Mouse (Mus musculus) brown adipose tissue, adult 24 weeks (tissue): ENCODE data around the gene Ppil2. TPM values are rescaled to one million over a fixed set of nuclear protein-coding genes. Genes with fewer than 3 reads are reported as not detected.

Experiments used
- H3K27ac ChIP-seq: fragments of 200-500 bp; replicated peaks from 2 replicates; pipeline ENCODE4 v1.5.1; 2012; ENCODE audit warnings: low read depth, mild to moderate bottlenecking, low read length
- H3K4me1 ChIP-seq: fragments of 200-500 bp; 2 replicates; pipeline ENCODE4 v1.6.1; 2012; ENCODE audit warnings: low read length, mixed read lengths; ENCODE audit not compliant: control insufficient read depth, insufficient read depth, insufficient read length
- H3K4me3 ChIP-seq: fragments of 200-500 bp; 2 replicates; pipeline ENCODE4 v1.5.1; 2012; ENCODE audit warnings: low read depth, mild to moderate bottlenecking, low read length, moderate library complexity; ENCODE audit not compliant: insufficient read depth
- polyA plus RNA-seq: library from polyadenylated mRNA; stranded (reverse); fragments of >200 nt; gene quantifications from 2 replicates; pipeline ENCODE4 v1.2.4, GENCODE M21; 2012; ENCODE audit not compliant: missing spikeins, insufficient read depth, insufficient read length

Gene Ppil2
- polyA plus RNA-seq, 1 experiment: 51.7 TPM

DNA sequence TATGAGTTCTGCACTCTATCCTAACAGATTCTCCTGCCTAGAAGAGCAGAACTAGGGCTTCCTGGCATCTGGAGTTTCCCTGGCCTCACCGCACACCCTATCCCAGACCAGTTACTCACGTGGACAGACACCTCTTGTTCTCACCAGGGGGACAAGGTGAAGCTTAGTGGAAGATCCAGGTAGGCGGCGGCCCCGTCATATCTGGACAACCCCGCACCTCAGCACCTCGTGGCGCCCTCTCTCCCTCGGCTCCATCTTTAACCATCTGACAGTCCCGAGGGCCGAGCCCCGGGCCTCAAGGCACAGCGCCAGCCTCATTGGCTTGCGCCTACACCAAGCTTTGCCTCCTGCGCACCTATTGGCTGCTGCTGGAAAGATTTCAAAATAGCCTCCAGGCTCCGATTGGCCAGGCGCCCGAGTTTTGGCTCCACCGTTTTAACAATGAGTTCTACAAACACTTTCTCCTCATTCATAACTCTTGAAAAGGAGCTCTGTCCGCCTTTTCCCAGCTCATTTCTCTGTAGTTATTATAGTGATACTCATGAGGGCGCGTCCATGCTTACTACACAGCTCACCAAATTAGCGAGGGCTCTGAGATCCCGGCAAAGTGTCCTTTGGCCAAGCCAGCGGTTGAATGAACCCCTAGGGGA is 13.9 kb upstream of the Ppil2 start, which contains the start of gene 2610318N02Rik:
Gene 2610318N02Rik, minus strand, starts transcription at position 297 of the 650 bp plus-strand sequence.
- 0 out of 2 replicates have a peak within 1 kb of the TSS, but pooled peaks have one; percentile 19 for H3K4me3 ChIP-seq
- H3K4me1 ChIP-seq: no peaks in the 10 kb centered on the region
- no peak within 1 kb of the TSS for H3K27ac ChIP-seq

DNA sequence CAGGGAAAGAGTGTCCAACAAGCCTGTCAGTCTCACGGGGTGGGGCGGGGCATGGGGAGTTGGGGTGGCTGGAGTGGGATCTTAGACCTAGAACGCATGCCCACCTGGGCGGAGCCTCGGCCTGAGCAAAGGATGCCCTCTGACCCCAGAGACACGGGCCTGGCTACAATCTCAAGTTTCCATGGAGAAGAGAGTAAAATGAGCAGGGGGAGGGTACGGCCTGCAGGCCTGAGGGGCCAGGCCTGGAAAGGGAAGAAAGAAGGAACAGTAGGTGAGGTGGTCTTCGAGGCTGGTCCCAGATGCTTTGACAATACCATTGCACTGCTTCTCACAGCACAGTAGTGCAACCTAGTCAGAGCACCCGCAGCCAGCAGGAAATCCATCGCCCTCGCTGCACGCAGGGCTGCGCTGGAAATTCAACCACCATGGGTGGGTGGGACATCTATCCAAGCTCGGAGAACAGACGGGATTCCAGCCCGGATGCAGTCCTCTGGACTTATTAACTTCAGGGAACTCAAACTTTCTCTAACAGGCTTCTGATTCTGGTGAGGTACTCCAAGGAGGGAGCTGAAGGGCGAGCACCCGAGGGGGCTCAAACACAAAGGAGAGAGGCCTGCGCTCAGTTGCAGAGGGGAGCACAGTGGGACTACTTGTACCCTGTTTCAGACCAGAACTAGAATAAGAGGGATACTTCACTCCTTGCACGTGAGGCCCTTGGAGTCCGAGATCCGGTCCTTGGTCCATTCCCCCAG is 13.2 kb upstream of the Ppil2 start:
- H3K4me1 ChIP-seq: no peaks in the 10 kb centered on the region
- 0 out of 2 replicates have a peak overlapping the region, but pooled peaks have one; percentile 5 for H3K4me3 ChIP-seq
- no peak overlapping the region for H3K27ac ChIP-seq

DNA sequence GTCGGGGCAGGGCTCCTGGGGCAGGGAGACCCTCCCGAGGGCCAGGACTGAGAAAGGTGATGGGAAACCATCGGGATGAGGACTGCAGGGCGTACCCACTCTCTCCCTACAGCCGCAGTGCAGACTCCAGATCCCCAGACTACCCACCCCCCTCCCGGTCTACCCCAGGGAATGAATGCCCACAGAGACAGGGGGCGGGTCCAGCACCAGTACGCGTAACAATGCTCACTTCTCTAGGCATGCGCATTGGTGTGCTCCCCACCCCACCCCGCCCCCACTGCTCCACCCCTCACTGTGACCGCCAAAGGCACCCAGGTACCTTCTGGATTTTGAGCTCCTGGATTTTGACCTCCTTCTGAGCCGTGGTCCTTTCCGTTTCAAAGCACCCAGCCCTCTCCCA is 10.5 kb upstream of the Ppil2 start:
- no peaks in the 10 kb centered on the region for H3K4me1 ChIP-seq
- H3K4me3 ChIP-seq: no peak overlapping the region
- H3K27ac ChIP-seq: no peak overlapping the region

DNA sequence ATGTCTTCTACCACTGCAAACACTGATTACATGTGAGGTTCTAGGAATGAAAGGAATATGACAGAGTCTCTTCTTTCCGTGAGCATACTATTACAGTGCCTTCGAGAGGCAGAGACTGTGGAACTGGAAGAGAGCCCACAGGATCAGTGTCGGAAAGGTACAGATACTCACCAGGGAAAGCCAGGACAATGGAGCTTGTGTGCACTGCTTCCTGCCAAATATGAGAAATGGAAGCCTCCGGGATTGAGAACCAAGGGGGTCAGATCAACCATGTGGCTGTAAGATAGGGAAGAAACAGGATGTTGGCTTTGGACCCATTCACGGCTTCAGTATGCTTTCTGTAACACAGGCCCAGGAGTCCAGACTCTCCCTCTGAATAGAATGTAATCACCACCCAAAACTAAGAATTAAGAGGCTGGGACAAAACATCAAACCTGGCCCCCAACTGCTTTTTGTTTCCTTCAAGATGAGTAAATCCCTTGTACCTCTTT is 6.3 kb upstream of the Ppil2 start:
- H3K27ac ChIP-seq: no peak overlapping the region
- no peaks in the 10 kb centered on the region for H3K4me1 ChIP-seq
- no peak overlapping the region for H3K4me3 ChIP-seq

DNA sequence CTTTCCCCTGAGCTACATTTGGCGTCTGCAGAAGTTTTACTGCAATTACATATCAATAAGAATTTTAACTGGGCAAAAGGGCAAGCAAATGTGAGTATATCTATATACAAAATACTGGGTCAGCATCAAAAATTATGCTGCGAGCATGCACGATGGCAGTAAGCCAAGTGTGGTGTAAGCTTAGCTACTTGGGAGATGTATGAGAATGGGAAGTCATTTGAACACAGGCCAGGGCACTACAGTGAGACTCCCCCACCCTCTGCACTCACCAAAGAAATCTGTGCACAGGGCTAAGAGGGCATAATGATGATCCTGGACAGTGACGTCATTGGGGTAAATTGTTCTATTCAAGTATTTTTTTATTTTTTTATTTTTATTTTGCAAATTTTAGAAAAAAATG is 6.5 kb downstream of the Ppil2 start:
- H3K27ac ChIP-seq: no peak overlapping the region
- H3K4me1 ChIP-seq: no peaks in the 10 kb centered on the region; the same call in 1 of the 2 replicates

DNA sequence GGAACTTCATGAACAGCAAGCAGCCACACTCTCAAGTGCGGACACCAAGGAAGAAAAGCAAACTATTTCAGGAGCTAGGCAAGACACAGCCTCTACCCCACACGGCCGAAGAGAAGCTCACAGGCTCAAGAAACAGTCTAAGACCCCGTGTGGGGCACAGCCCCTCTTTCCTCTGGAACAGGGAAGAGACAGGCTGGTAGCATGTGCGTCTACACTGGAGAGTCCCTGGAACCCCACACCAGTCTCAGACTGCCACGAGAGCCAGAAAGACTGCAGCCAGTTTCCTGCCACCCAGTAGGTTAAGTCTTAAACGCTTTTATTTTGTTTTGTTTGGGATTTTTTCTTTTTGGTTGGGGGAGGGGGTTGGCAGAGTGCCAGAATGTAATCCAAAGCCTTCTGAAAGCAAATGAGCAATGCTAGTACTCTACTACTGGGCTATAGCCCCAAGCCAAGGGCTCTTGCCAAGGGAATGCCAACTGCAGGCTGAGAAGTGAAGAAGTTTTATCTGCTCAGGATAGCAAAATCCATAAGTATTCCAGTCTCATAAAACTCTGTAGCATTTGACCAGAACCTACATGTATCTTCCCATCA is 8.3 kb downstream of the Ppil2 start:
- Histone ChIP-seq H3K27ac (no peak overlapping the region), H3K4me3 (no peak overlapping the region), H3K4me1 (no peaks in the 10 kb centered on the region; the same call in 1 of the 2 replicates)

More for the DNA sequence above, 6.5 kb downstream of the Ppil2 start:
- H3K4me3 ChIP-seq: no peak overlapping the region

DNA sequence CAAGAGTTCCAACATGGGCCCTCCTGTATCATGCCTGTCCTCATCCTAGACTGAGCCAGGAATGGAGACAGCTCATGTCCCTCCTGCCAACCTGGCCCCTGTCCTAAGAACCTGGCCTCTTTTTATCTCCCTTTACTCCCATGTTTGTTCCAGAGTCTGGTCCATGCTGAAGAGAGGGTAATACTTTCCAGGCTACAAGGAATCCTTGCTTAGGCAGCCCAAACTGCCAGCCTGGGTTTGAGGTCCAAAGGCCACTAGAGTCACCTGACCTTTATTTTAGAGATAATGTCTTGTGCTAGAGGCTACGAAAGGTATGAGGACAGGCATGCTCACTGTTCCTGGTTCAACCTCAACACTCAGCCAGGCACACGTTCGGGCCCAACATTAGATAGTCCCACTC is 14.1 kb downstream of the Ppil2 start:
- no peak overlapping the region for H3K4me3 ChIP-seq
- no peak overlapping the region for H3K27ac ChIP-seq
- no peaks in the 10 kb centered on the region for H3K4me1 ChIP-seq

DNA sequence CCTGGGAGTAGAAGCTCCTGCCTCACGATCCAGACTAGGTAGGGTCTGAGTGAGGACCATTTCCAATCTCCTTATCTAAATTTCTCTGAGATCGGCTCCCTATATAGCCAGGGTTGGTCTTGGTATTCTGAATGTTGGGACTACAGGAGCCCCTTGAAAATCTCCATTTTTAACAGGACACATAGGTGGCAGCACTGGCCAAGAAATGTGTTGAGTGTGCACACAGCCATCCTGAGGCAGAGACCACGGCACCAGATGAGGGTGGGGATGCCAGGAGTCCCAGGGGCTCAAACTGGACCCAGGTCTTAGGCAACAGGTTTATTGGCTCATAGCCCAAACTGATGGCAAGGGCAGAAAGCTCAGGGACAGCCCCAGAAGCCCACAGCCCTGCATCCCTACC is 22.7 kb downstream of the Ppil2 start:
- no peak overlapping the region for H3K4me3 ChIP-seq
- H3K4me1 ChIP-seq: no peaks in the 10 kb centered on the region
- H3K27ac ChIP-seq: no peak overlapping the region

DNA sequence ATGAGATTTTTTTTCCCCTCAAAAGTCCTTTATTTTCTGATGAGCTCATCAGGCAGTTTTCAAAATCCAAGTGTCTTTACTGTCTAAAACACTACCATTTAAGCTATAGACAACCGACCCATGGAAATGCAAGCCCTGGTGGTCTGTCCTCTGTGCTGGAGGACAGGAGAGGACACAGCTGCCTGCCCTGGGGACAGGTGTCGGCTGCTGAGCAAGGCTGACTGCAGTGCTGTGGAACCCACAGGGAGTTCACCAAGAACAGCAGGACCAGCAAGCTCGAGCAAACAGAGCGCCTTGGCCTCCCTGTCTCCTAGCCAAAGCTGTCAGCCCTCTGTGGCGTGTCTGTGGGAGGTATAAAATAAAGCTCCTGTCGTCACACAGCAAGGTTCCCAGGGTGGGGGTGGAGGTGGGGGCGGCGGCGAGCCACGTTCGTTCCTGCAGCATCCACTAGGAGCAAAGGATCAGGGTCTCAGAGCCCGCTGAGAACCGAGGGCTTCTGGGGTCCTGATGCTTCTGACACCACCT is 24.3 kb downstream of the Ppil2 start:
- Histone ChIP-seq H3K4me3 (no peak overlapping the region), H3K4me1 (no peaks in the 10 kb centered on the region), H3K27ac (no peak overlapping the region)

DNA sequence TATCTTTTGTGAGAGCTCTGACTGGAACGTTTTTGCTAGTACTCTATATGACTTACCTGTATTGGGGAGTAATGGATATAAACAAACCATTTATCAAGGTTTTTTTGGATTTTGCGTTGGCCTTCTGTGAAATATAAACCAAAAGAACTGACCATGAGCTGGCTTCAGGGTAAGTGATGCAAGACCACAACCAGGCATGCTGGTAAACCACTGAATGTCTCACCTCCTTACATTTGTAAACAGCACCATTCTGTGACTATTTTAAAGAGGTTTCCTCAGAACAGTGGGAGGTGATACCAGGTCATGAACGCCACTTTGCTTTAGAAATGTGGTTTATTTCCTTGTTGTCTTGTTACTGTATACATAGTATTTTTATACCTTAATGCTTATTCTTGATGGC is 24.8 kb downstream of the Ppil2 start:
- no peak overlapping the region for H3K4me3 ChIP-seq
- no peak overlapping the region for H3K27ac ChIP-seq
- H3K4me1 ChIP-seq: no peaks in the 10 kb centered on the region

DNA sequence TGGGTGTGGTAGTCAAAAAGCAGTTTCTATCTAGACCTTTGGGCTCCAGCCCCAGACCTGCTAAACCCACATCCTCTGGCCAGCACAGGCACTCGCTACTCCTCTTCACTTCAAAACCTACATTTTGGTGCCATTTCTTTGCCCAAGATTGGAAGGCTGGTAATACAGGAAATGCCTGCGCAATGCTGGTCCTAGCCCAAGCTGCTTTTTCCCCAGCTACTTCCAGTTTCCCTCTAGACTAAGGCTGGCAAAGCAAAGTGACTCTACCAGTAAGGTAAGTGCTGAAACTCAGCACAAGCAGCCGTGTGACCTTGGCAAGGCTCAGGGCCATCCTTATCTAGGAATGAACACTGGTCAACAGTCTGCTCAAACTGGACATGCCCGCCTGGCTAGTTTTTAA is 25.4 kb downstream of the Ppil2 start:
- H3K4me3 ChIP-seq: no peak overlapping the region
- no peak overlapping the region for H3K27ac ChIP-seq
- H3K4me1 ChIP-seq: no peaks in the 10 kb centered on the region

DNA sequence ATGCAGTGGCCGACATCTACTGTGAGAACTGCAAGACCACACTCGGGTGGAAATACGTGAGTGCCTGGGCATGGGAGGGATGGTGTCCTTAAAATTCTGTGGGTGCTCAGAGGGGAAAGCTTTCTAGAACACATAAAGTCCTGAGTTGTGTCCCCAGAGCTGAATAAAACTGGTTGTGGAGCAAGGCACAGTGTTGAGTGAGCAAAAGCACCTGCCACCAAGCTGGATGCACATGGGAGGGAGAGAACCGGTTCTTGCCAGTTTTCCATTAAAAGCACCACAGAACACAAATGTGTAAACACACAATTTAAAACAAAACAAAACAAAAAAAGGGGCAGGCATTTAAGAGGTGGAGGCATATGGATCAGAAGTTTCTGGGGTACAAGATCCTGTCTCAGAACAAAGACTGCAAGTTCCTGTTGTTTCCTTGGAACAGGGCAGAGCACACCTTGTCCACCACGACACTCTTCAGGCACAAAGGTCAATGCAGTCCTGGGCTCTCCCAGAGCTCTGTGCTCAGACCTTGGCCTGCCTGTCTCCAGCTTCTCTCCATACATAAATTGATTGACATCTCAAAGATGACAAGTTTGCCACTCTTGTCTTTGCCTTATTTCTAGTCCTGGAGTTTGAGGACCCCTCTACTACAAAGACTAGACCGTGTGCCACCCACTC is 28.8 kb downstream of the Ppil2 start:
- H3K27ac ChIP-seq: no peak overlapping the region
- H3K4me1 ChIP-seq: no peaks in the 10 kb centered on the region
- H3K4me3 ChIP-seq: no peak overlapping the region

DNA sequence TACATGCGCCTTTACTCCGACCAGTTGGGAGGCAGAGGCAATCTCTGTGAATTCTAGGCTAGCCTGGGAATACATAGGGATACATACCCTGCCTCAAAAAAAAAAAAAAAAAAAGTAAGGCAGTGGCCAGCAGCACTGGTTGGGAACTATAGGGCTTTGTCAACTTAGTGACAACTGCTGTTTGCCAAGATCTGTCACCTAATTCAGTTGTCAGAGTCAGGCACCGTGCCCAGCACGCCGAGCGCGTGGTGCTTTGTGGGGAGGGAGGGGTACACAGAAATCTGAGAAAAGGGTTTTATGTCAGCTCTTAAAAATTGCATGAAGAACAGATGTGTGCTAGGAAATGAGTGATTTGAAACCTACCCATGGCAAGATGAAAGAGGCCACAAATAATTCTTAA is 33.0 kb downstream of the Ppil2 start:
- H3K4me3 ChIP-seq: no peak overlapping the region
- no peaks in the 10 kb centered on the region for H3K4me1 ChIP-seq
- no peak overlapping the region for H3K27ac ChIP-seq

DNA sequence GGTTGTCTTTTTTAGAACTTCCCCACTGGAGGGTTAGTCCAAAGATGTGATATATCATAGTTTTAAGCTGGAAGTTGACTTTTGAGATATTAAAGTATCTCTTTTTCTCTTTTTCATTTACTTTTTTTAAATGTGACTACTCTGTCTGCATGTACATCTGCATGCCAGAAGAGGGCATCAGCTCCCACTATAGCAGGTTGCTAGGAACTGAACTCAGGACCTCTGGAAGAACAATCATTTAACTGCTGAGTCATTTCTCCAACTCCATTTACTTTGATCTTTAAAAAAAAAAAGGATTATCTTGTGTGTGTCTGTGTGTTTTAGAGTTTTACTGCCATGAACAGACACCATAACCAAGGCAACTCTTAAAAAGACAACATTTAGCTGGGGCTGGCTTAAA is 34.2 kb downstream of the Ppil2 start:
- H3K4me1 ChIP-seq: no peaks in the 10 kb centered on the region

DNA sequence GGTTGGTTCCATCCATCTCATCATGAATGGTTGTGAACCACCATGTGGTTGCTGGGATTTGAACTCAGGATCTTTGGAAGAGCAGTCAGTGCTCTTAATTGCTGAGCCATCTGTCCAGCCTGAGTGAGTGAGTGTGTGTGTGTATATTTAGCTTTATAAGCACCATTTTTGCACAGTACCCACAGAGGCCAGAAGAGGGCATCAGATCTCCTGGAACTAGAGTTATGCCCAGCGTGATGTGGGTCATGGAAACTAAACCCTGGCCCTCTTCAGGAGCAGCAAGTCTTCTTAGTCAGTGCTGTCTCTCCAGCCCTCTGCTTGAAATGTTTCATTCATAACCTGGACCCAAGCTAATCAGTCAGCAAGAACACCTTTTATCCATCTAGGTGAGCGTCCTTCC is 34.8 kb downstream of the Ppil2 start:
- Histone ChIP-seq H3K27ac (no peak overlapping the region), H3K4me1 (no peaks in the 10 kb centered on the region), H3K4me3 (no peak overlapping the region)

More for the DNA sequence above, 34.2 kb downstream of the Ppil2 start:
- no peak overlapping the region for H3K4me3 ChIP-seq
- no peak overlapping the region for H3K27ac ChIP-seq
